Mouse (Mus musculus): ENCODE data around the gene Irf2. TPM values are rescaled to one million over a fixed set of nuclear protein-coding genes. Genes with fewer than 3 reads are reported as not detected.

The Irf2 gene
- polyA plus RNA-seq, 1 experiment from 2014 or later: 10.6 TPM

- no peak overlapping the region for H3K9ac ChIP-seq (ENCODE audit: low read depth, low read length)
- WGBS (ENCODE audit: insufficient replicate concordance): 62% methylated on average over 5 of the region's 5 CpGs
- H3K4me2 ChIP-seq (ENCODE audit: low read depth, low read length): no peak overlapping the region
- no peaks in the 10 kb centered on the region for H3K9me3 ChIP-seq (replicated peaks; ENCODE audit: control insufficient read depth, low read length)
- ATAC-seq (ENCODE audit: low read depth): no peak
- no peaks in the 10 kb centered on the region for H3K27me3 ChIP-seq (ENCODE audit: control insufficient read depth, insufficient read depth, low read depth, low read length)
- H3K27ac ChIP-seq (ENCODE audit: low read length): no peak overlapping the region
- H3K4me1 ChIP-seq (ENCODE audit: control insufficient read depth, low read depth, low read length): no peaks in the 10 kb centered on the region
- H3K36me3 ChIP-seq (ENCODE audit: control insufficient read depth, insufficient read depth): no peaks in the 10 kb centered on the region
- H3K4me3 ChIP-seq (ENCODE audit: low read depth, low read length): no peak overlapping the region
Observed at GRCm38 (mm10) chr8:46706730-46707129, 32.8 kb upstream of the Irf2 start.

GRCm38 (mm10) chr8:46709302-46709701 lies 30.2 kb upstream of the Irf2 start:
- peaks cover 4% of the 10 kb centered on the region for H3K4me1 ChIP-seq (ENCODE audit: control insufficient read depth, low read depth, low read length)
- H3K4me3 ChIP-seq (ENCODE audit: low read depth, low read length): no peak overlapping the region
- no peak overlapping the region for H3K9ac ChIP-seq (ENCODE audit: low read depth, low read length)
- no peak overlapping the region for H3K4me2 ChIP-seq (ENCODE audit: low read depth, low read length)
- H3K9me3 ChIP-seq (replicated peaks; ENCODE audit: control insufficient read depth, low read length): no peaks in the 10 kb centered on the region
- no peak for ATAC-seq (ENCODE audit: low read depth)
- no peaks in the 10 kb centered on the region for H3K27me3 ChIP-seq (ENCODE audit: control insufficient read depth, insufficient read depth, low read depth, low read length)
- H3K36me3 ChIP-seq (ENCODE audit: control insufficient read depth, insufficient read depth): no peaks in the 10 kb centered on the region
- no peak overlapping the region for H3K27ac ChIP-seq (ENCODE audit: low read length)
- 51% methylated on average over 4 of the region's 4 CpGs for WGBS (ENCODE audit: insufficient replicate concordance)

GRCm38 (mm10) chr8:46710289-46710688 lies 29.2 kb upstream of the Irf2 start:
- H3K27me3 ChIP-seq (ENCODE audit: control insufficient read depth, insufficient read depth, low read depth, low read length): no peaks in the 10 kb centered on the region
- H3K27ac ChIP-seq (ENCODE audit: low read length): no peak overlapping the region
- H3K9ac ChIP-seq (ENCODE audit: low read depth, low read length): no peak overlapping the region
- WGBS (ENCODE audit: insufficient replicate concordance): 68% methylated on average over 8 of the region's 8 CpGs
- no peak for ATAC-seq (ENCODE audit: low read depth)
- H3K36me3 ChIP-seq (ENCODE audit: control insufficient read depth, insufficient read depth): no peaks in the 10 kb centered on the region
- no peak overlapping the region for H3K4me3 ChIP-seq (ENCODE audit: low read depth, low read length)
- H3K4me1 ChIP-seq (ENCODE audit: control insufficient read depth, low read depth, low read length): peaks cover 4% of the 10 kb centered on the region
- H3K9me3 ChIP-seq (replicated peaks; ENCODE audit: control insufficient read depth, low read length): no peaks in the 10 kb centered on the region
- H3K4me2 ChIP-seq (ENCODE audit: low read depth, low read length): no peak overlapping the region

- Histone ChIP-seq H3K9ac (ENCODE audit: low read depth, low read length) (no peak overlapping the region), H3K27ac (ENCODE audit: low read length) (no peak overlapping the region), H3K27me3 (ENCODE audit: control insufficient read depth, insufficient read depth, low read depth, low read length) (no peaks in the 10 kb centered on the region), H3K4me3 (ENCODE audit: low read depth, low read length) (no peak overlapping the region), H3K4me2 (ENCODE audit: low read depth, low read length) (no peak overlapping the region), H3K4me1 (ENCODE audit: control insufficient read depth, low read depth, low read length) (peaks cover 4% of the 10 kb centered on the region), H3K9me3 (replicated peaks; ENCODE audit: control insufficient read depth, low read length) (no peaks in the 10 kb centered on the region), H3K36me3 (ENCODE audit: control insufficient read depth, insufficient read depth) (no peaks in the 10 kb centered on the region)
- no peak for ATAC-seq (ENCODE audit: low read depth)
- 65% methylated on average over 2 of the region's 2 CpGs for WGBS (ENCODE audit: insufficient replicate concordance)
Observed at GRCm38 (mm10) chr8:46711496-46711895, 28.0 kb upstream of the Irf2 start.

- Histone ChIP-seq H3K27ac (ENCODE audit: low read length) (no peak overlapping the region), H3K9me3 (replicated peaks; ENCODE audit: control insufficient read depth, low read length) (no peaks in the 10 kb centered on the region), H3K27me3 (ENCODE audit: control insufficient read depth, insufficient read depth, low read depth, low read length) (no peaks in the 10 kb centered on the region), H3K36me3 (ENCODE audit: control insufficient read depth, insufficient read depth) (no peaks in the 10 kb centered on the region), H3K4me3 (ENCODE audit: low read depth, low read length) (no peak overlapping the region), H3K9ac (ENCODE audit: low read depth, low read length) (no peak overlapping the region), H3K4me2 (ENCODE audit: low read depth, low read length) (no peak overlapping the region), H3K4me1 (ENCODE audit: control insufficient read depth, low read depth, low read length) (peaks cover 4% of the 10 kb centered on the region)
- 53% methylated on average over 11 of the region's 11 CpGs for WGBS (ENCODE audit: insufficient replicate concordance)
- ATAC-seq (ENCODE audit: low read depth): no peak
Observed at GRCm38 (mm10) chr8:46713178-46713577, 26.4 kb upstream of the Irf2 start.

- 18% methylated on average over 6 of the region's 6 CpGs for WGBS (ENCODE audit: insufficient replicate concordance)
- 0 out of 2 replicates have a peak, but pooled peaks have one; percentile 30 for ATAC-seq (ENCODE audit: low read depth)
- Histone ChIP-seq H3K27me3 (ENCODE audit: control insufficient read depth, insufficient read depth, low read depth, low read length) (no peaks in the 10 kb centered on the region), H3K36me3 (ENCODE audit: control insufficient read depth, insufficient read depth) (no peaks in the 10 kb centered on the region), H3K4me2 (ENCODE audit: low read depth, low read length) (peak overlapping the region; percentile 18; the same call in 1 of the 2 replicates), H3K9me3 (replicated peaks; ENCODE audit: control insufficient read depth, low read length) (no peaks in the 10 kb centered on the region), H3K9ac (ENCODE audit: low read depth, low read length) (no peak overlapping the region), H3K4me1 (ENCODE audit: control insufficient read depth, low read depth, low read length) (peaks cover 6% of the 10 kb centered on the region), H3K27ac (ENCODE audit: low read length) (no peak overlapping the region), H3K4me3 (ENCODE audit: low read depth, low read length) (no peak overlapping the region)
Observed at GRCm38 (mm10) chr8:46713844-46714243, 25.7 kb upstream of the Irf2 start.

GRCm38 (mm10) chr8:46714400-46714799 lies 25.1 kb upstream of the Irf2 start:
- Histone ChIP-seq H3K27ac (ENCODE audit: low read length) (no peak overlapping the region), H3K4me2 (ENCODE audit: low read depth, low read length) (no peak overlapping the region), H3K9me3 (replicated peaks; ENCODE audit: control insufficient read depth, low read length) (no peaks in the 10 kb centered on the region), H3K27me3 (ENCODE audit: control insufficient read depth, insufficient read depth, low read depth, low read length) (no peaks in the 10 kb centered on the region), H3K4me3 (ENCODE audit: low read depth, low read length) (no peak overlapping the region), H3K9ac (ENCODE audit: low read depth, low read length) (no peak overlapping the region), H3K4me1 (ENCODE audit: control insufficient read depth, low read depth, low read length) (peaks cover 8% of the 10 kb centered on the region), H3K36me3 (ENCODE audit: control insufficient read depth, insufficient read depth) (no peaks in the 10 kb centered on the region)
- 59% methylated on average over 3 of the region's 3 CpGs for WGBS (ENCODE audit: insufficient replicate concordance)
- no peak for ATAC-seq (ENCODE audit: low read depth)

- Histone ChIP-seq H3K4me1 (ENCODE audit: control insufficient read depth, low read depth, low read length) (peaks cover 22% of the 10 kb centered on the region), H3K4me3 (ENCODE audit: low read depth, low read length) (no peak overlapping the region), H3K27me3 (ENCODE audit: control insufficient read depth, insufficient read depth, low read depth, low read length) (no peaks in the 10 kb centered on the region), H3K4me2 (ENCODE audit: low read depth, low read length) (no peak overlapping the region), H3K9ac (ENCODE audit: low read depth, low read length) (no peak overlapping the region), H3K27ac (ENCODE audit: low read length) (no peak overlapping the region), H3K36me3 (ENCODE audit: control insufficient read depth, insufficient read depth) (no peaks in the 10 kb centered on the region), H3K9me3 (replicated peaks; ENCODE audit: control insufficient read depth, low read length) (no peaks in the 10 kb centered on the region)
- 70% methylated on average over 11 of the region's 11 CpGs for WGBS (ENCODE audit: insufficient replicate concordance)
- ATAC-seq (ENCODE audit: low read depth): no peak
Observed at GRCm38 (mm10) chr8:46716477-46716876, 23.1 kb upstream of the Irf2 start.

GRCm38 (mm10) chr8:46717170-46717569 lies 22.4 kb upstream of the Irf2 start:
- H3K27me3 ChIP-seq (ENCODE audit: control insufficient read depth, insufficient read depth, low read depth, low read length): no peaks in the 10 kb centered on the region
- H3K9me3 ChIP-seq (replicated peaks; ENCODE audit: control insufficient read depth, low read length): no peaks in the 10 kb centered on the region
- H3K9ac ChIP-seq (ENCODE audit: low read depth, low read length): no peak overlapping the region
- H3K27ac ChIP-seq (ENCODE audit: low read length): no peak overlapping the region
- no peak overlapping the region for H3K4me2 ChIP-seq (ENCODE audit: low read depth, low read length)
- 56% methylated on average over 6 of the region's 6 CpGs for WGBS (ENCODE audit: insufficient replicate concordance)
- H3K4me3 ChIP-seq (ENCODE audit: low read depth, low read length): no peak overlapping the region
- H3K36me3 ChIP-seq (ENCODE audit: control insufficient read depth, insufficient read depth): no peaks in the 10 kb centered on the region
- no peak for ATAC-seq (ENCODE audit: low read depth)
- H3K4me1 ChIP-seq (ENCODE audit: control insufficient read depth, low read depth, low read length): peaks cover 28% of the 10 kb centered on the region
